Mouse (Mus musculus) neural tube, embryonic 11.5 days (tissue): Measurements from ENCODE around the gene Atg13. TPM values are rescaled to one million over a fixed set of nuclear protein-coding genes. Genes with fewer than 3 reads are reported as not detected.

ENCODE experiments used
- ATAC-seq: fragments of 200-750 bp; cut with Nextera tagmentation; 2 replicates; pipeline ENCODE4 v1.8.0; 2017; ENCODE audit warnings: moderate number of reproducible peaks, mild to moderate bottlenecking, moderate TSS enrichment, moderate library complexity; ENCODE audit not compliant: insufficient read depth, low FRiP score, low TSS enrichment
- DNase-seq: peaks from one replicate; pipeline ENCODE4 v3.0.0-alpha.2; 2015; ENCODE audit warnings: low spot score
- H3K27ac ChIP-seq: fragments of 300-500 bp; sonication (generic); 2 replicates; pipeline ENCODE4 v1.5.1; 2014; ENCODE audit warnings: low read depth, mild to moderate bottlenecking, low read length
- H3K27me3 ChIP-seq: fragments of 300-500 bp; sonication (generic); 2 replicates; pipeline ENCODE4 v1.6.1; 2014; ENCODE audit warnings: mild to moderate bottlenecking, low read length, mixed read lengths; ENCODE audit not compliant: control insufficient read depth, insufficient read depth
- H3K36me3 ChIP-seq: fragments of 300-500 bp; sonication (generic); 2 replicates; pipeline ENCODE4 v1.6.1; 2014; ENCODE audit warnings: mild to moderate bottlenecking, low read length, moderate library complexity, mixed read lengths; ENCODE audit not compliant: control insufficient read depth, insufficient read depth
- H3K4me1 ChIP-seq: fragments of 300-500 bp; sonication (generic); 2 replicates; pipeline ENCODE4 v1.6.1; 2014; ENCODE audit warnings: low read length, mixed read lengths; ENCODE audit not compliant: control insufficient read depth, insufficient read depth
- H3K4me2 ChIP-seq: fragments of 300-500 bp; sonication (generic); 2 replicates; pipeline ENCODE4 v1.6.1; 2014; ENCODE audit warnings: low read depth, mild to moderate bottlenecking, moderate library complexity
- H3K4me3 ChIP-seq: fragments of 300-500 bp; sonication (generic); 2 replicates; pipeline ENCODE4 v1.5.1; 2014; ENCODE audit warnings: low read depth, low read length
- H3K9ac ChIP-seq: fragments of 300-500 bp; sonication (generic); 2 replicates; pipeline ENCODE4 v1.6.1; 2014; ENCODE audit warnings: mild to moderate bottlenecking, low read length
- H3K9me3 ChIP-seq: fragments of 300-500 bp; sonication (generic); 2 replicates; pipeline ENCODE4 v1.6.1; 2016; ENCODE audit warnings: low read length; ENCODE audit not compliant: control insufficient read depth
- WGBS: fragments of 180-500 bp; shearing (Covaris S2); extraction: QIAGEN DNeasy Blood & Tissue Kit; methylation state at CpG from one replicate; pipeline ENCODE4 v1.1.7; 2014; 5-methylcytosine and 5-hydroxymethylcytosine counted together
- polyA plus RNA-seq: library from polyadenylated mRNA; unstranded; fragments of >200 nt; fragmentation: Nextera tagmentation; extraction: Ambion mirVana; gene quantifications from 2 replicates; pipeline ENCODE4 v1.2.1, GENCODE M21; 2014

The Atg13 gene
- 37.9 and 38.3 TPM in 2 replicates for polyA plus RNA-seq

DNA sequence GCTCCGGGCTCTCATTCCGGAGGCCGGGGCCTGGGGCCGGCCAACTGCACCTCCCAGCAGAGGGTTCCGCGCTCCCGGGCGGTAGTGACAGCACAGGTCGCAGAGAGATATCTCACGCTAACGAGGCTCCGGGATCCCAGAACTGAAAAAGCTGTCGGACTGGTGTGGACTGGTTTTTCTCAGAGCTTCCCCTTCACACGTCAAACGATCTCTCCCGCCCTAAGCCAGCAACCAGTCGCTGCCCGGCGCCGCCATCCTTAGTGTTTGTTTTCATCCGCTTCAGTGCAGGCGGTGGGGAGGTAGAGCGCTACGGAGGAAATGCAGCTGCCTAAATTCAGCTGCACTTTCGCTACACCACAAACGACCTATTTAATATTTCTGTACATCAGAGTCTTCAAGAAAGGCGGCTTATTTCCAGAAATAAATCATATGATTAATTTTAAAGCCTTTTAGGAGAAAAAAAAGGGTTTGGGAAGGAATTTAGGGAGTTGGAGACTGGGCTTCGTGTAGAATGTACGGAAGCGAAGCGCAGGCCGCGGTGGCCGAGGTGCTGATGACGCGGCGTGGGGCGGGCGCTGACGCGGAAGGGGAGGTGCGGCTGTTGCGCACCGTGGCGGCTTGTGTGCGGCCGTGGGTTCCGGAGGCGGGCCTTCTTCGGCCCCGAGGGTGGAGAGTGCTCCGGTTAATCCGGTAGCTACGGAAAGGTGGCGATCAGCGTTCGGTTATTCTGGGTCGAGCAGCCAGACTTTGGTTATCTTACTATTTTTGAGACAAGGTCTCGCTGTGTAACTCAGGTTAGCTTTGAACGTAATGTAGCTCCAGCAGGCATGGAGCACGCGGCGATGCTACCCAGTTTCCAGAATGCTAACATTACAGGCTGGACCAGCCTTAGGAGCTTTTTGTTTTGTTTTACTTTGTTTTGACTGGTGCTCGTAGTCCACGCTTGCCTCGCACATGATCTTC lies at the start of gene Atg13, which contains the start of gene Harbi1:
Gene Atg13 (minus strand): TSS at position 305 of the 963 bp plus-strand sequence.
Gene Harbi1 (plus strand): TSS at position 581 of the 963 bp plus-strand sequence.
- Histone ChIP-seq H3K36me3 (no peaks in the 10 kb centered on the region), H3K27ac (0 out of 2 replicates have a peak within 1 kb of the TSS, but pooled peaks have one; percentile 10), H3K4me2 (peak within 1 kb of the TSS; percentile 87), H3K4me3 (peak within 1 kb of the TSS; percentile 80), H3K4me1 (peaks cover 6% of the 10 kb centered on the region; the same call in 1 of the 2 replicates), H3K9ac (peak within 1 kb of the TSS; percentile 78), H3K9me3 (no peaks in the 10 kb centered on the region), H3K27me3 (no peaks in the 10 kb centered on the region)
- WGBS: under 1% methylated on average over 66 of the region's 66 CpGs
- ATAC-seq (peak; percentile 95), DNase-seq (peak; percentile 94)

DNA sequence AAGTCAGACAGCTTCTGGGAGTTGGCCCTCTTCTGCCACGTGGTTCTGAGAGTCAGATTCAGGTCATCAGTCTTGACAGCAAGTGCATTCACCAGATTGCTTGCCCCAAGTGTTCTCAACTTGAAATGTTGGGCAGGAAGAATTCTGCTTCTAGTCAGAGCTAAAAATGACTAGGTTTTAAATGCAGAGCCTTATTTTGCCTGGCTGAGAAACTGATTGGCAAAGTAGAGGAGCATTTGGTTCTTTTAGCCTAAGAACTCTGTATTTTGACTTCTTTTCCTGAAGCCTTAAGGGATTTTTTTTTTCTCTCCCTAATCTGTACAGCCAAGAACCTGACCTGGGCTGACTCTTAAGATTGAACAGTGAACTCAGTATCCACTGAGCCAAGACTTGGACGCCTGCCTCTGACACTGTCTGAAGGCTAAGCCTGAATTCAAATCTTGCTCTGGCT lies 39.5 kb upstream of the Atg13 start:
- DNase-seq: no peak
- H3K4me2 ChIP-seq: no peak overlapping the region
- no peak overlapping the region for H3K4me3 ChIP-seq
- no peaks in the 10 kb centered on the region for H3K4me1 ChIP-seq
- no peak for ATAC-seq
- no peak overlapping the region for H3K27ac ChIP-seq
- H3K36me3 ChIP-seq: no peaks in the 10 kb centered on the region
- H3K9ac ChIP-seq: no peak overlapping the region
- H3K9me3 ChIP-seq: no peaks in the 10 kb centered on the region
- 78% methylated on average over 2 of the region's 2 CpGs for WGBS
- H3K27me3 ChIP-seq: no peaks in the 10 kb centered on the region

DNA sequence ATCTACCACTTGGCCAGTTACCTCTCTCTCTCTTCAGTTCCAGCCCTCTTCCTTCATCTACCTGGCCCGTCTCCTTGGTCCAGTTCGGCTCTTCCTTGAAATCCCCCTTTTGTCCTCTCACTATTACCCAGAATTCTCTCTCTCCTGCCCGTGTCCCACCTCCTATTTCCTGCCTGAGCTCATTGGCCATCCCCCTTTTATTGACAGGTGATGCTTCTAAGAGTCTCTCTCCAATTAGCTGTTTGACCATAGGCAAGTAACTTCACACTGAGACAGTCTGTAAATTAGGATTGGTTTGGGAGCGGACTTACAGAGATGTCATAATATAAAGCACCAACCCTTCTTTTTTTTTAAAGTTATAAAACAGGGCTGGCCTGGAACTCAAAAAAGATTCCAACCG lies 34.3 kb upstream of the Atg13 start:
- H3K4me1 ChIP-seq: no peaks in the 10 kb centered on the region
- no peak for DNase-seq
- no peaks in the 10 kb centered on the region for H3K9me3 ChIP-seq
- H3K9ac ChIP-seq: no peak overlapping the region
- no peak overlapping the region for H3K27ac ChIP-seq
- ATAC-seq: no peak
- H3K27me3 ChIP-seq: no peaks in the 10 kb centered on the region
- no peak overlapping the region for H3K4me2 ChIP-seq
- no peaks in the 10 kb centered on the region for H3K36me3 ChIP-seq
- no peak overlapping the region for H3K4me3 ChIP-seq
- WGBS: 87% methylated on average over 5 of the region's 5 CpGs

DNA sequence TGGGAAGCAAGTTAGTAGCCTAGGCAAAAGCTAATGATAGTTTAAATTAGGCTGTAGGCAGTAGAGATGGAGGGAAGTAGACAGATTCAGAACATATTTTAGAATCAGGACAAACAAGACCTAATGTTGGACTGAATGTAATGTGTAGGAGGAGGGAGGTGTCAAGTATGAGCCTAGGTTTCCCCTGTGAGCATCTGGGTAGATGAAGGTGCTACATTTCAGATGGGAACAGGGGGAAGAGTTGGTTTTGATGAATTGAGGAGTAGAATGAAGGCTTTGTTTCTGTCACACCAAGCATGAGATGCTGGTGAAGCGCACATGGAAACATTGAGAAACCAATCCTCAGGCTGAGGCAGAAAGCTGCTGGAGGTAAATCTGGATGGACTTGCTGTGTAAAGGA lies 29.2 kb upstream of the Atg13 start:
- H3K4me1 ChIP-seq: no peaks in the 10 kb centered on the region
- no peaks in the 10 kb centered on the region for H3K27me3 ChIP-seq
- no peak for ATAC-seq
- no peak overlapping the region for H3K27ac ChIP-seq
- no peak for DNase-seq
- no peak overlapping the region for H3K9ac ChIP-seq
- H3K36me3 ChIP-seq: no peaks in the 10 kb centered on the region
- H3K4me2 ChIP-seq: no peak overlapping the region
- 97% methylated on average over 1 of the region's 1 CpGs for WGBS
- H3K9me3 ChIP-seq: no peaks in the 10 kb centered on the region
- H3K4me3 ChIP-seq: no peak overlapping the region

DNA sequence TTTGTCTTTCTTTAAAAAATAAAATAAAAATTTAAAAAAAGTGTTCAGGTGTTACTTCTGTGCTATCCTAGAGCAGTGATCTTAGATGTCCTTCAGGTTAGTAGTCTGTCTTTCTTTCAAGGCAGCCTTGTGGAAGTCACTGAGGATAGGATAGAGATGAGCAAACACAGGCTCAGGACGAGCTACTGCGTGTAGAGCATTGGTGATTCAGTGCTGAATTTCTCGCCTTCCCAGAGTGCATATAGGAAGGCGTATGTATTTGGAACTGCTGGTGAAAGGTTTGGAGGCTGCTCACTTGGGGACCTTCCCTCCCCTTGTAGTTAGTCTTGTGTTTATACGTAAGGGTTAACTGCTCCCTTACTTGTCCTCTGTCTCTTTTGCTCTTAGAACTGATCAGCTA lies 24.8 kb upstream of the Atg13 start:
- Histone ChIP-seq H3K4me1 (peaks cover 3% of the 10 kb centered on the region; the same call in 1 of the 2 replicates), H3K27ac (no peak overlapping the region), H3K36me3 (no peaks in the 10 kb centered on the region), H3K4me3 (no peak overlapping the region), H3K4me2 (no peak overlapping the region), H3K9me3 (no peaks in the 10 kb centered on the region), H3K27me3 (no peaks in the 10 kb centered on the region), H3K9ac (no peak overlapping the region)
- WGBS: 86% methylated on average over 5 of the region's 5 CpGs
- ATAC-seq: no peak
- no peak for DNase-seq

DNA sequence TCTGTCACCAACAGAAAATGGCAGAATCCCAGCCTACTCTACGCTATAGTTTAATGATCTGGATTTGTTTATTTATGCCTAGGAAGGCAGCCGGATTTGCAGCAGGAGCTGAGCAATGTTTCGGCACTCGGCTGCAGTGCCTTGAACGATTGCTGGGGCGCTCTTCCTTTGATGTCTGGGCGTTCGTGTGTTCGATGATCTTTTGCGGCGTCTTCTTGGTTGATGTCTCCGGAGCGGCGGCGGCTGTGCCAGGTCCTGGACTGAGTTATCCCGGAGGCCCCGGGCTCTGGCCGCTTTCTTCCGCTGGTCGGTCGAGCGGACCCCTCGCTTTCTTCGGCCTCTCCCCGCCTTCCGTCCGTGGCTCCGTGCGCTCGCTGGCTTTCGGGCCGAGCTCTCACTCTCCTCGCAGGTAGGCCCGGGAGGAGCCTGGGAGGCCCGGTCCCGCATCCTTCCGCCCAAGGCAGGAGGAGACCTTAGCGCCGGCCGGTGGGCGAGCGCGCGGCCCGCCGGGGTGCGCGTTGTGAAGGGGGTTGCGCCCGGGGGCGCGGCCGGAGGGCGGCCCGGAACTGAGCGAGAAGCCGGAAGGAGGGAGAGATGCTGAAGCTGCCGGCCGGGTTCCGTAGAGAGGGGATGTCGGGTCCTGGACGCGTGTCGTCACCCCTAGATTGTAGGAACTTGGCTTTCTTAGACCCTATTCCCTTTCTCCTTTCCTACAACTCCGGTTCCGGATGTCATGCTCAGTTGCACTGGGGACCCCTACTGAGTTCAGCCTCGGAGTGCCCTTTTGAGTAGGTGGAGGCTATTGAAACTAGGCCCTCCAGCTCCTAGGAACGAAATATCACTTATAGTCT lies 19.8 kb upstream of the Atg13 start, which contains the start of gene Ambra1:
Gene Ambra1 (plus strand): TSS at position 164 of the 851 bp plus-strand sequence.
- peak; percentile 95 for DNase-seq
- H3K4me1 ChIP-seq: peaks cover 3% of the 10 kb centered on the region; the same call in 1 of the 2 replicates
- under 1% methylated on average over 68 of the region's 68 CpGs for WGBS
- no peaks in the 10 kb centered on the region for H3K27me3 ChIP-seq
- H3K27ac ChIP-seq: peak within 1 kb of the TSS; percentile 91
- peak; percentile 81 for ATAC-seq
- H3K9me3 ChIP-seq: no peaks in the 10 kb centered on the region
- H3K4me3 ChIP-seq: peak within 1 kb of the TSS; percentile 97
- H3K9ac ChIP-seq: peak within 1 kb of the TSS; percentile 94
- H3K36me3 ChIP-seq: no peaks in the 10 kb centered on the region
- peak within 1 kb of the TSS; percentile 43 for H3K4me2 ChIP-seq

DNA sequence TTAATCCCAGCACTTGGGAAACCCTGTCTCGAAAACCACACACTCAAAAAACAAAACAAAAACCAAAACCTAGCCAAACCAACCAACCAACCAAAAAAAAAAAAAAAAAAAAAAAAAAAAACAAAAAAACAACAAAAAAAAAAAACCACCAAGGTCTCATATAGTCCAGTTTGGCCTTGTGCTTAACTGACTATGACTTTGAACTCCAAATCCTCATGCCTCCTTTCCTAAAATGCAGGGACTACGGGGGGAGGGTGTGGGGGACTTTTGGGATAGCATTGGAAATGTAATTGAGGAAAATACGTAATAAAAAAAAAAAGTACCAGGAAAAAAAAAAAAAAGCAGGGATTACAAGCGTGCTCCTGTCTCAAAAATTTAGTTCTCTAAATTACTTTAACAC lies 19.2 kb upstream of the Atg13 start:
- Histone ChIP-seq H3K4me3 (peak overlapping the region; percentile 97), H3K4me1 (peaks cover 3% of the 10 kb centered on the region; the same call in 1 of the 2 replicates), H3K4me2 (peak overlapping the region; percentile 43), H3K27ac (no peak overlapping the region), H3K9ac (peak overlapping the region; percentile 94; the same call in 1 of the 2 replicates), H3K27me3 (no peaks in the 10 kb centered on the region), H3K9me3 (no peaks in the 10 kb centered on the region), H3K36me3 (no peaks in the 10 kb centered on the region)
- WGBS: 29% methylated on average over 4 of the region's 4 CpGs
- DNase-seq: no peak
- no peak for ATAC-seq

DNA sequence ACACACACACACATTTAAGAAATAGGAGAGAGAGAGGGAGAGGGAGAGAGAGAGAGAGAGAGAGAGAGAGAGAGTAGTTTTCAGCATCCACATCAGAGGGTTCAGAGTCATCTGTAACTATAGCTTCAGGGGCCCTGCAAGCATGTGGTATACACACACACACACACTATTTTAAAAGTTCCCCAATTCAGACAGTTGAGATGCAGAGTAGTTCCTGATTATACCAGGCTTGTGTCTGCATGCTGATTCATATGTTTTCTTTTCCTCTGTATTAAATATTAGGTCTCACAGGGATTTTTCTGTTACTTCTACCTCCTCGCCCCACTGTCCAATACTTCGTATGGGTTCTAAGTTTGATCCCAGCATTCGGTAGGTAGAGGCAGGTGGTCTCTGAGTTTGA lies 16.6 kb upstream of the Atg13 start:
- Histone ChIP-seq H3K36me3 (no peaks in the 10 kb centered on the region), H3K4me1 (peaks cover 3% of the 10 kb centered on the region; the same call in 1 of the 2 replicates), H3K9ac (no peak overlapping the region), H3K4me3 (no peak overlapping the region), H3K27ac (no peak overlapping the region), H3K4me2 (no peak overlapping the region), H3K9me3 (no peaks in the 10 kb centered on the region), H3K27me3 (no peaks in the 10 kb centered on the region)
- ATAC-seq: no peak
- DNase-seq: no peak
- WGBS: 93% methylated on average over 3 of the region's 3 CpGs
